Mouse (Mus musculus) kidney, embryonic 16.5 days (tissue): ENCODE data around the gene Hcn2. TPM values are rescaled to one million over a fixed set of nuclear protein-coding genes. Genes with fewer than 3 reads are reported as not detected.

Source experiments
- polyA plus RNA-seq: library from polyadenylated mRNA; unstranded; fragments of >200 nt; fragmentation: Nextera tagmentation; extraction: Ambion mirVana; gene quantifications from 2 replicates; pipeline ENCODE4 v1.2.1, GENCODE M21; 2015

Gene Hcn2
- polyA plus RNA-seq, 1 experiment from 2014 or later: 0.05 TPM

Other genes with a start within 250 kb of the Hcn2 start
- not detected in 2 replicates for gene Vmn2r83, start 247.9 kb upstream of the Hcn2 start, polyA plus RNA-seq
- gene Plpp2, start 182.8 kb upstream of the Hcn2 start, polyA plus RNA-seq: 53.6 and 58.1 TPM in 2 replicates
- gene Mier2, start 161.4 kb upstream of the Hcn2 start, polyA plus RNA-seq: 56.2 and 60.1 TPM in 2 replicates
- gene Theg, start 129.3 kb upstream of the Hcn2 start, polyA plus RNA-seq: not detected in 2 replicates
- 0.04 TPM in 2 replicates for gene C2cd4c, start 102.6 kb upstream of the Hcn2 start, polyA plus RNA-seq
- gene Shc2, start 78.7 kb upstream of the Hcn2 start, polyA plus RNA-seq: 5.3 and 9.0 TPM in 2 replicates
- gene Odf3l2, start 70.9 kb upstream of the Hcn2 start, polyA plus RNA-seq: not detected in 2 replicates
- 2.3 and 2.5 TPM in 2 replicates for gene Madcam1, start 52.1 kb upstream of the Hcn2 start, polyA plus RNA-seq
- gene Tpgs1, start 47.3 kb upstream of the Hcn2 start, polyA plus RNA-seq: 84.2 and 87.0 TPM in 2 replicates
- gene Cdc34, start 34.4 kb upstream of the Hcn2 start, polyA plus RNA-seq: 81.2 and 92.3 TPM in 2 replicates
- gene Gzmm, start 27.6 kb upstream of the Hcn2 start, polyA plus RNA-seq: 0.75 and 0.81 TPM in 2 replicates
- gene Bsg, start 12.1 kb upstream of the Hcn2 start, polyA plus RNA-seq: 954 and 1,048 TPM in 2 replicates
- gene Polrmt, start 29.9 kb downstream of the Hcn2 start, polyA plus RNA-seq: 60.9 and 63.8 TPM in 2 replicates
- 0.14 and 0.39 TPM in 2 replicates for gene Fgf22, start 38.4 kb downstream of the Hcn2 start, polyA plus RNA-seq
- gene Rnf126, start 50.3 kb downstream of the Hcn2 start, polyA plus RNA-seq: 66.4 and 77.0 TPM in 2 replicates
- gene Fstl3, start 60.6 kb downstream of the Hcn2 start, polyA plus RNA-seq: 23.9 and 26.4 TPM in 2 replicates
- not detected in 2 replicates for gene Prss57, start 74.3 kb downstream of the Hcn2 start, polyA plus RNA-seq
- 190 and 194 TPM in 2 replicates for gene Palm, start 76.9 kb downstream of the Hcn2 start, polyA plus RNA-seq
- gene Misp, start 104.4 kb downstream of the Hcn2 start, polyA plus RNA-seq: 18.2 and 18.5 TPM in 2 replicates
- 431 and 491 TPM in 2 replicates for gene Ptbp1, start 137.8 kb downstream of the Hcn2 start, polyA plus RNA-seq
- 7.9 and 8.2 TPM in 2 replicates for gene Prtn3, start 157.8 kb downstream of the Hcn2 start, polyA plus RNA-seq
- gene Plppr3, start 158.0 kb downstream of the Hcn2 start, polyA plus RNA-seq: 72.7 and 78.6 TPM in 2 replicates
- 0.60 and 0.76 TPM in 2 replicates for gene Elane, start 169.6 kb downstream of the Hcn2 start, polyA plus RNA-seq
- not detected in 2 replicates for gene Cfd, start 174.2 kb downstream of the Hcn2 start, polyA plus RNA-seq
- 71.0 and 72.4 TPM in 2 replicates for gene Med16, start 192.3 kb downstream of the Hcn2 start, polyA plus RNA-seq
- 9.2 TPM in 1 of 2 replicates, not detected in the other for gene Gm26602, start 194.2 kb downstream of the Hcn2 start, polyA plus RNA-seq
- gene Kiss1r, start 200.3 kb downstream of the Hcn2 start, polyA plus RNA-seq: 1.5 and 2.1 TPM in 2 replicates
- 169 and 170 TPM in 2 replicates for gene R3hdm4, start 204.6 kb downstream of the Hcn2 start, polyA plus RNA-seq
- 5.5 and 9.2 TPM in 2 replicates for gene Arid3a, start 210.4 kb downstream of the Hcn2 start, polyA plus RNA-seq
- 101 and 113 TPM in 2 replicates for gene Wdr18, start 243.5 kb downstream of the Hcn2 start, polyA plus RNA-seq